Mouse (Mus musculus): Measurements from ENCODE around the gene Tipin.
"Not testable (repeated sequence)": the region's sequence is repeated elsewhere in the genome, so short reads cannot be mapped to it uniquely, and the experiment has no call there.

Gene Tipin

GRCm38 (mm10) chr9:64271249-64271648 is 10.1 kb upstream of the Tipin start:
- no peak for DNase-seq (ENCODE audit: low spot score)

- peak; percentile 74 for DNase-seq (ENCODE audit: low spot score)
Observed at GRCm38 (mm10) chr9:64272611-64273010, 8.8 kb upstream of the Tipin start.

GRCm38 (mm10) chr9:64273757-64274156 is 7.6 kb upstream of the Tipin start:
- DNase-seq (ENCODE audit: low spot score): no peak

- DNase-seq (ENCODE audit: low spot score): no peak
Observed at GRCm38 (mm10) chr9:64274291-64274690, 7.1 kb upstream of the Tipin start.

- peak; percentile 18 for DNase-seq (ENCODE audit: low spot score)
Observed at GRCm38 (mm10) chr9:64274919-64275318, 6.5 kb upstream of the Tipin start.

GRCm38 (mm10) chr9:64277706-64278105 is 3.7 kb upstream of the Tipin start:
- peak; percentile 87 for DNase-seq (ENCODE audit: low spot score)

- DNase-seq (ENCODE audit: low spot score): no peak
Observed at GRCm38 (mm10) chr9:64278665-64279310, 2.6 kb upstream of the Tipin start.

- DNase-seq (ENCODE audit: low spot score): no peak
Observed at GRCm38 (mm10) chr9:64281781-64282178, 399 bp downstream of the Tipin start.

- no peak for DNase-seq (ENCODE audit: low spot score)
Observed at GRCm38 (mm10) chr9:64282404-64282987, 1.1 kb downstream of the Tipin start.

GRCm38 (mm10) chr9:64303086-64303485 is 21.7 kb downstream of the Tipin start:
- not testable (repeated sequence) for DNase-seq (ENCODE audit: low spot score)

- DNase-seq (ENCODE audit: low spot score): no peak
Observed at GRCm38 (mm10) chr9:64306476-64307312, 25.3 kb downstream of the Tipin start.

GRCm38 (mm10) chr9:64310996-64311785 is 29.8 kb downstream of the Tipin start:
- DNase-seq (ENCODE audit: low spot score): peak; percentile 29

GRCm38 (mm10) chr9:64312128-64312527 is 30.7 kb downstream of the Tipin start:
- no peak for DNase-seq (ENCODE audit: low spot score)

- DNase-seq (ENCODE audit: low spot score): no peak
Observed at GRCm38 (mm10) chr9:64314696-64315095, 33.3 kb downstream of the Tipin start.

- DNase-seq (ENCODE audit: low spot score): no peak
Observed at GRCm38 (mm10) chr9:64316986-64317385, 35.6 kb downstream of the Tipin start.

GRCm38 (mm10) chr9:64323976-64324375 is 42.6 kb downstream of the Tipin start:
- no peak for DNase-seq (ENCODE audit: low spot score)

- no peak for DNase-seq (ENCODE audit: low spot score)
Observed at GRCm38 (mm10) chr9:64335825-64336224, 54.4 kb downstream of the Tipin start.

- peak; percentile 32 for DNase-seq (ENCODE audit: low spot score)
Observed at GRCm38 (mm10) chr9:64339361-64339760, 58.0 kb downstream of the Tipin start.

- peak; percentile 86 for DNase-seq (ENCODE audit: low spot score)
Observed at GRCm38 (mm10) chr9:64340351-64341253, 59.2 kb downstream of the Tipin start.

- no peak for DNase-seq (ENCODE audit: low spot score)
Observed at GRCm38 (mm10) chr9:64341254-64341566, 59.8 kb downstream of the Tipin start, which contains the start of gene Dis3l. Dis3l (minus strand) TSS chr9:64341288.

GRCm38 (mm10) chr9:64341671-64342070 is 60.3 kb downstream of the Tipin start:
- DNase-seq (ENCODE audit: low spot score): no peak

Measured in embryo, embryonic 10.5 days (tissue).